Mouse (Mus musculus) splenic B cell, adult 2 months (primary cell): ENCODE measurements around the gene Trim3.
A peak's percentile ranks its signal among the peaks of the same experiment; 100 is the strongest.

Experiments
- DNase-seq: peaks from one replicate; pipeline ENCODE4 v3.0.0-alpha.2; 2011; ENCODE audit warnings: low read depth, low spot score
- H3K27me3 ChIP-seq: 2 replicates; pipeline ENCODE4 v1.6.1; 2012; ENCODE audit warnings: mild to moderate bottlenecking, low read length, moderate library complexity, mixed read lengths; ENCODE audit not compliant: control insufficient read depth, poor library complexity, insufficient read depth, severe bottlenecking
- H3K36me3 ChIP-seq: 2 replicates; pipeline ENCODE4 v1.6.1; 2012; ENCODE audit warnings: mild to moderate bottlenecking, low read length, moderate library complexity, mixed read lengths; ENCODE audit not compliant: control insufficient read depth, poor library complexity, insufficient read depth, severe bottlenecking

Trim3 gene

DNA sequence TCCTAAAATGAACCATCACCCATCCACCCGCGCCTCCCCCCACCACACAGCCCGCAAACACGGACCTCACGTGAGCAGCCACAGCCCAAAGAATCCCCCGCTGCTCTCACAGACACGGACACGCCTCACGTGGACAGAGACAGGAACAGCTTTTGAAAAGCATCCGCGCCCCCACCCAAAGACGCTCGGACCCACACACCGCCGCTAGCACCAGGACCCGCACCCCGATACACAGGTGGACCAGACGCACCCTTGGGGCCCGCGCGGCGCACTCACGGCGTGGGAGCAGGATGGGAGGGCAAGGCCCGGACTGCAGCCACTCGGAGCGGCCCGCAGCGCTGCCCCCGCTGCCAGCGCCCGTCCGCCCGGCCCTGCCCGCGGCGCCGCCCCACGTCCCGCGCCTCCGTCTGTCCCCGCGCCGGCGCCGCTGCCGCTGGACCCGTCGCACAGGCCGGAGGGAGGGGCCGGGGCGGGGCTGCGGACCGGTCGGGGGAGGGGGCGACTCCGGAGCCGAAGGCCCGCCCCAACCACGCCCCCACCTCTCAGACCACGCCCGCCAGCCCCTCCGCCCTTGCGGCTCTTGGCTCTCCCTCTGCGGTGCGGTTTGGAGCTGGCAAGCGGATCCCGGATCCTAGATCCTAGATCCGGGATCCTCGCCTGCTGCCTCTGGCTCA lies at the start of gene Trim3:
Gene Trim3, minus strand, starts transcription at position 445 of the 674 bp plus-strand sequence.
- H3K36me3 ChIP-seq: no peaks in the 10 kb centered on the region; the same call in 1 of the 2 replicates
- DNase-seq: peak; percentile 81
- no peaks in the 10 kb centered on the region for H3K27me3 ChIP-seq

DNA sequence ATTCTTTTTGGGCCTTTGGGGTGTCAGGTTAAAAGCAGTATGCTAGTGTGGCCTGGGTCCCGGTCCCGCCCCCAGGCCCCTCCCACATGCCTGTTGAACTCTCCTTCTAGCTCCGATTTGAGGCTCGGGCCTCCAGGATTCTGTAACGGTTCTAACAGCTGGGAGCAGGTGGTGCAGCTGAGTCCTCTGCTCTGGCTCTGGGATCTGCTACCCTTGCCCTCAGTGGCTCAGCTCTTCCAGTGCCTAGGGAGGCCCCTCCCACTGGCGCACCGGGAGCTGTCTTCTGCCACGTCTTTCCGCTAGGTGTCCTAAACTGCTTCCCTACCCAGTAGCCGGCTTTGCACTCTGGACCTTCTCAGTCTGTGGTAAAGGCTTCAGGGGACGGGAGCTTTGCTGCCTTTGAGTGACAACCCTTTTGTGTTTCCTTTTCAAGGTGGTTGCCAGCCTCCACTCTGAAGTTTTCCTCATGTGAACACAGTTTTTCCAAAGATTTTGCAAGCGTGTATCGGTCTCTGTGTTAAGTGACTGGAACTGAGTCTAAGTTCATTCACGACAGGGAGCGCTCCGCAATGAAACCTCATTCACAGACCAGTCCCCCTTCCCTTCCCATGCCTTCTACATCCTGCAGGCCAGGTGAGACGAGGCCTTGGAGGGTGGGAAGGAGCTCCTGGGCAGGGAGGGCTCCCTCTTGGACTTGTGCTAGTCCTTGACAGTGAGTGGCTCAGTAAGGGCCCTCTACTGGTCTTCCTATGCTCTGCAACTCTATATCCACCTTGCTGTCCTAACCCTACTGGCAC lies 17.5 kb upstream of the Trim3 start, which contains the start of gene Dnhd1:
Gene Dnhd1, plus strand, starts transcription at position 189 of the 797 bp plus-strand sequence.
- DNase-seq: peak; percentile 72

DNA sequence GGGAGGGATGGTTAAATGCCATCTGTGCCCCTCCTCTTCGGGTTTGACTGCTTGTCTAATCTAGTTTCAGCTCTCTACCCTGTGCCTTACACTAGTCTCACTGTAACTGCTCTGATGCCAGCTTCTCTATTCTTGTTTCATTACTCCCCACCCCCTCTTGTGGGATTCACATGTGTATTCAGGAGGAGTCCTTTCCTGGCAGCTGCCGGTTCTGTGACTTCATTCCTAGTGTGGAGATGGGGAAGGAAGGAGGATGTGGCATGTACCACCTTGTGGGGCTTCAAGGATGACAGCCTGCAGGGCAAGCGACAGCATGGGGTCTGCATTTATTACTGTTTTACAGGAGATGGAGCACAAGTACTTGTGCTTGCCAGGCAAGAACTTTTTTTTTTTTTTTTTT lies 8.6 kb upstream of the Trim3 start:
- DNase-seq: no peak
- Histone ChIP-seq H3K36me3 (peaks cover 5% of the 10 kb centered on the region; the same call in 1 of the 2 replicates), H3K27me3 (no peaks in the 10 kb centered on the region)

More for the DNA sequence above, 17.5 kb upstream of the Trim3 start, which contains the start of gene Dnhd1:
- H3K27me3 ChIP-seq: no peaks in the 10 kb centered on the region
- no peaks in the 10 kb centered on the region for H3K36me3 ChIP-seq

DNA sequence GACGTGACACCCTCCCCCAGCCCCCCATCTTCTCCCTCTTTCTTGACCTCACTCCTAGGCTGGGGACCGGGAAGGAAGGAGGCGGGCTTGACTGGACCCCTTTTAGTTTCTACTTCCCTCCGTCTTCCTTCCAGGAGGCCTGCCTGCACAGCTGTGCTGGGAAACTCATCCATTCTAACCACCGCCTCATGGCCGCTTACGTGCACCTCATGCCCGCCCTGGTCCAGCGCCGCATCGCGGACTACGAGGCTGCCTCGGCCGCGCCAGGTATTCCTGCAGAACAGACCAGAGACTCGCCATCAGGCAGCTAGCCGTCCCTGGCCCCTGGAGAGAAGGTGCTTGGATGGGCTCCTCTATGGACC lies 7.5 kb upstream of the Trim3 start:
- no peak for DNase-seq
- Histone ChIP-seq H3K36me3 (peaks cover 5% of the 10 kb centered on the region; the same call in 1 of the 2 replicates), H3K27me3 (no peaks in the 10 kb centered on the region)

DNA sequence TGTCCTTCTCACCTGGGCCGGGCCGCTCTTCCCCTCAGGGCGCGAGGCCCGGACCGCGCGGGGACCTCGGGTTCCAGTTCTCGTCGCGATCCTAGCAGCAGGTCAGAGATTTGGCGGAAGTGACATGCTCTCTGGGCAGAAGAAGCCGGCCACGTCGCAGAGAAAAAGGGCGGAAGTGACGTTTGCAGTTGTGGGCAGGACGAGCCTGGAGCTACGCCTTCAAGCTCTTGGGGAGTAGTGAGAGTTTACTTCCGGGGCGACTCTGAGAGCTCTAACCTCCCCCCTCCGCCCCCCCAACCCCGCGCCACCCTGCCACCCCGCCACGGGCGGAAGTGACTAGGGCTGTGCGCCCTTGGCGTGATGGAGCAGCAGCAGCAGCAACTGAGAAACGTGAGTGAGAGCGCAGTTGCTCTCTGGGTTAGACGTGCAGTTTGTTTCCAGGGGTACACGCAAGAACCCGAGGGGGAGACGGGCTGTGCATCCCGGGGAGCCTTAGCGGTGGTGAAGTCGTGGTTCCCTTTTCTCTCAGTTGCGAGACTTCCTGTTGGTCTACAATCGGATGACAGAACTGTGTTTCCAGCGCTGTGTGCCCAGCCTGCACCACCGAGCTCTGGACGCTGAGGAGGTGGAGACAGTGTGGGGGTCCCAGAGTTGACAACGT lies 7.0 kb upstream of the Trim3 start, which contains the start of the genes Arfip2 and Gm45799:
Gene Arfip2, minus strand, starts transcription at position 184 of the 661 bp plus-strand sequence.
Gene Gm45799, plus strand, starts transcription at position 320 of the 661 bp plus-strand sequence.
- Histone ChIP-seq H3K36me3 (peaks cover 5% of the 10 kb centered on the region; the same call in 1 of the 2 replicates), H3K27me3 (no peaks in the 10 kb centered on the region)
- DNase-seq: peak; percentile 99

DNA sequence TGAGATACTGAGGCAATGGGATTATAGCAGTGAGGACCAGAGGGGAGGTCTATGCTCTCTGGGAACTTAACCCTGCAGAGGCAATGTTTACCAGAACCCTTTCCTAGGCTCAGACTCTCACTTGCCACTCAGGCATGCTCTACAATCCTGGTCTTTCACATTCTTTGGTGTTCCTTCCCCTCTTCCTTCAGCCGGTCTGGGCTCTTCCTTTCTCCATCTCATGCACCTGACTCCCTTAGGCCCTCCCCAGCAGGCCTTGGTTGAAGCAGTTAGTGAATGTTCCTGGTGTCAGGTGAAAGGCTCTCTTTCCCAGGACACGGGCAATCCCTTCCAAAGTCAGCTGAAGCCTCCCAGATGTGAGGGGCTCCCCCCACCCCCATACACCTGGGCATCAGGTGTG lies 6.4 kb upstream of the Trim3 start, which contains the start of gene Timm10b:
Gene Timm10b, plus strand, starts transcription at position 301 of the 400 bp plus-strand sequence.
- Histone ChIP-seq H3K36me3 (peaks cover 1% of the 10 kb centered on the region; the same call in 1 of the 2 replicates), H3K27me3 (no peaks in the 10 kb centered on the region)
- no peak for DNase-seq

DNA sequence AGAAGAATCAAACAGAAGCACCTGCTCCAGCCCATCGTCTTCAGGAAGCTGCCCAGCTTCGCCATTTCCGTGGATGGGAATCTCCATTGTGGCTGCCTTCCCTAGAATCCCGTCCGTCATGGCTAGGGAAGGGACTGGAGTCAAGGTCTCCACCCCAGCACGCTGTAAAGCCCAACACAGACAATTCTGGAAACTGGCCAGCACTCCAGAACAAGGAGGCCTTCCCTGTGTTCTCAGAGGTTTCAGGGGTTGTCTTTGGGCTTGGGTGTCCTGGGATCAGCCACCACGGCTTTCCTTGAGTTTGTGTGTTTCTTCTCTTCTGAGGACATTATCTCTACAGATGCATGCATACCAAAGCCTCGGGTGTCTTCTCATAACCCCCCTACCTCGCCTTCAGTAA lies 5.9 kb upstream of the Trim3 start:
- Histone ChIP-seq H3K36me3 (no peaks in the 10 kb centered on the region; the same call in 1 of the 2 replicates), H3K27me3 (no peaks in the 10 kb centered on the region)
- no peak for DNase-seq

DNA sequence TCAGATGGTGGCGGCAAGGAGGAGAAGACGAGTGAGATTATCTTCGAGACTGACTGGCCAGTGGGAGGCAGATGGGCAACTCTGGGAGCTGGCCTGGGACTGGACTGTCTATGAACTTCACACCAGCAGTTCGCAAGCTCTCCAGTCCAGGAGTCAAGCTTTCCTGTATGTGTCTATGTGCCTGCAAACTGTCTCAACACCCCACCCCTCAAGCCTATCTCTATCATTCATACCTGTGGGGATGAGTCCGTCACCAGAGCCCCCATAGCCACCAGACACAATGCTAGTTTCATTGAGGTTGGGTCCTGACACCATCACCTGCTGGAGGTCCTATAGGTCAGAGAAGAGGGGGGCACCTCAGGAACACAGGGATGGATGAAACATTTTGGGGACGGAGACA lies 5.4 kb upstream of the Trim3 start:
- DNase-seq: no peak
- no peaks in the 10 kb centered on the region for H3K27me3 ChIP-seq
- H3K36me3 ChIP-seq: no peaks in the 10 kb centered on the region; the same call in 1 of the 2 replicates

DNA sequence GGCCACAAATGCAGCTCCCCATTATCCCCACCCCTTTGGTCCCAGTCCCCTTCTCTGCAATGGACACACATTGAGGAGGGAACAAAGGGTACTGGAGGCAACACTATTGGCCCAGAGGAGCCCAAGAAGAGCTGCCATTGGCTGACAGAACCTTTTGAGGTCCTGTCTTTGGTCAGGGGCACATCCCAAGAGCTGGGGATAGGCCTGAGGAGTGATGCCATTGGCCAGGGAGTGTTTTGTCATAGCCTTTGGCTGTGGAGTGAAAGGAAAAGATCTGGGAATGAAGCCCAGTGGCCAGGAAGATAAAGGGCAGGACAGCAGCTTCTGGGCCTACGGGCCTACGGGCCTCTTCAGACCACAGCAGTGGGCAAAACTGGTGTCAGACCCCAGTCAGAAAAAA lies 2.4 kb upstream of the Trim3 start:
- H3K36me3 ChIP-seq: no peaks in the 10 kb centered on the region; the same call in 1 of the 2 replicates
- no peaks in the 10 kb centered on the region for H3K27me3 ChIP-seq
- no peak for DNase-seq

DNA sequence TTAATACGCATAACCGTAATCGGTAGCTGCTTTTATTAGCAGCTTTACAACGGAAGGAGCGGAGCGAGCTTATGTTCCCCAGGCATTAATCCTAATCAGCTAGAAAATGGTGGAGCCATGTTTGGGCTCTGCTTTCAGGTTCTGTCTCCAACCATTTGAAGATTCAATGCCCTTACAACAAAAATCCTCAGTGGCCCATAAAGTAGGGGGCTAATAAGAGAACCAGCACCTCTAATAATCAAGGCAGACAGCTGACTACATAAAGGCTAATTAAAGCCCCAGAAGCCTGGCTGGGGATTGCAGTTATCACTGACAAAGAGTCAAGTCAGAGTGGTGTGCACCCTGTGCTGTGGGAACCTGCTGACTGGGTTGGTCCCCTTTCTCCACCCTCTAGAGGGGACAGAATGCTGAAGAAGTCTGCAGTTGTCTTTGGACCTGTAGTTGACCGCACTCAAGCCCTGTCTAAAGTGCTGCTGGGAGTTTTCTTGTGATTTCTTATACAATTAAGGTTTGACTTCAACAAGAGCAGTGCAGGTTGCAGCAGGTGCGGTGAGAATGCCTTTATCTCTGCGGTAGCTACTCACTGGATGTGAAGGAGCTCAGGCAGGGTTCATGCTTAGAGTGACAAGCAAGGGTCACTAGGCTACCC lies 1.0 kb upstream of the Trim3 start:
- DNase-seq: no peak
- Histone ChIP-seq H3K36me3 (no peaks in the 10 kb centered on the region; the same call in 1 of the 2 replicates), H3K27me3 (no peaks in the 10 kb centered on the region)

DNA sequence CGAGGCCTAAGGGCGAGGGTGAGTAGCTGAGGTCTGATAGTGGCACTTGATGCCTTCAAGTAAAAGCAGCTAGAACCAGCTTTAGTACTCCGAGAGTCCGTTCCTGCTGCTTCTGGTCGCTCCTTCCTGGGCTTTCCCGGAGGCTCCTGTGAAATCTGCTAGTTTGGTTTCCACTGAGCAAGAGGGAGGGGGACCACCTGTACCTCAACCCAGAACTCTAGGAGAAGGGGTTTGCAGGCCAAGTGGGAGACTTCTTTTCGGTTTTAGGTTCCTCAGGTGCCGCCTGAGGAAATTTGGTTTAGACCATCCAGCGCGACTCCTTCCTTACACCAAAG lies 397 bp upstream of the Trim3 start:
- DNase-seq: no peak
- no peaks in the 10 kb centered on the region; the same call in 1 of the 2 replicates for H3K36me3 ChIP-seq
- H3K27me3 ChIP-seq: no peaks in the 10 kb centered on the region

DNA sequence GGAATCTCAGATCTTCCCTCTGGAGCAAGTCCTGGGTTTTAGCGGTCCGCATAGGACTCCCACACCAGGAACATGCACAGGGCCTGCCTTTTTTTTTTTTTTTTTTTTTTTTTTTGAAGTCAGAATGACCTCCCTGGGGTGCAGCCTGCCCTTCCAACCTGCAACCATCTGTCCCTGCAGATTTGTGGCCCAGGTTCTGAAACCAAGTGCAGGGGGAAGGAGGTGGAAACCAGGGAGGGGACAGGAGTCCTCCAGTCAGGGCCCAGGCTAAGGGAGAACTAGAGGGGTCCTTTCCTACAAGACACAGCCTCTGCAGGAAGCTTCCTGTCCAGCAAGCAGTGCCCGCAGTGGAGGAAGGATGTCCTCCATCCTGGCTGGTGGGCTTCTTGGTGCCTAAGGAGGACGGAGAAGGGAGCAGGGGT lies 809 bp downstream of the Trim3 start:
- no peaks in the 10 kb centered on the region for H3K27me3 ChIP-seq
- peak; percentile 10 for DNase-seq
- H3K36me3 ChIP-seq: no peaks in the 10 kb centered on the region; the same call in 1 of the 2 replicates

DNA sequence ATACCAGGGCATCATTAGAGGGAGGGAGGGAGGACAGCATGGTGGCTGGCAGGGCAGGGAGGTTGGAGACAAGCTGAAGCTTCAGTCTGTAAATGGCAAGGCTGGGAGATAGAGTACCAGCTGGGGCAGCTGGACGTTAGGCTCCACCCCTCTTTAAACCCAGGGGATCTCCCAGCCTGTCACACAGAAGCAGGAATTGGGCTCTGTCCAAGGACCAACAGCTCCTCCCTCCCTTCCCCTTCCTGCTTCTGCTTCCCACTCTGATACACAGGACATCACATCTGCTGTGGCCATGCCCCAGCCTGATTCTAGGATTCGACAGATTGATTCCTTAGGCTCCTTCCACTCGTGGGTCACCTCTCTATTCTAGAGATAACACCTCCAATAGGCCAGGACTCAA lies 4.7 kb downstream of the Trim3 start:
- no peaks in the 10 kb centered on the region for H3K36me3 ChIP-seq
- no peak for DNase-seq
- no peaks in the 10 kb centered on the region for H3K27me3 ChIP-seq

DNA sequence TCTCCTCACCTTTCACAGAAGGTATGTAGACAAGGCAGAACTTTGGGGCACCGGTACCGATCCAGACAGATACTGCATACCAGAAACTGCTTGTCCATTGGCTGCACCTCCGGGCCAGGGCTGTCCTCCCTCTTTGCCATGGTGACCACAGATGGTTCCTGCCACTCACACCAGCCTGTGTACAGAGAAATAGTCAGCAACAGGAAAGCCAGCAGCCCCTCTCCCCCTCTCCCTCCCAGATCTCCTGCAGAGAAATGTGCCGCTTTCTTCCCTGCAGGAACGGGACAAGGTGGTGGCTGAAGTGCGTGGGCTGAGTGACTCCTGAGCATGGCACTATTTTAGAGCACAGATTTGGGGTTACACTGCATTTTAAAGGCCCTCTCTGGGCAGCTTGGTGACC lies 8.0 kb downstream of the Trim3 start:
- Histone ChIP-seq H3K36me3 (no peaks in the 10 kb centered on the region), H3K27me3 (no peaks in the 10 kb centered on the region)
- no peak for DNase-seq
